Mouse (Mus musculus): ENCODE data around the gene Ddah2.

GRCm38 (mm10) chr17:35018171-35018570, 40.7 kb upstream of the Ddah2 start:
- TF ChIP-seq POLR2A (IDR thresholded peaks at IDR 0.05; ENCODE audit: control insufficient read depth, extremely low read depth, insufficient read depth, low read length, poor library complexity) (no peak), CTCF (IDR thresholded peaks at IDR 0.05; ENCODE audit: borderline replicate concordance, control insufficient read depth, extremely low read depth, insufficient read depth, low read length, poor library complexity) (no peak)
